Comparison of ENCODE assay signal across 18 mouse cellular contexts in the genomic region with DNA sequence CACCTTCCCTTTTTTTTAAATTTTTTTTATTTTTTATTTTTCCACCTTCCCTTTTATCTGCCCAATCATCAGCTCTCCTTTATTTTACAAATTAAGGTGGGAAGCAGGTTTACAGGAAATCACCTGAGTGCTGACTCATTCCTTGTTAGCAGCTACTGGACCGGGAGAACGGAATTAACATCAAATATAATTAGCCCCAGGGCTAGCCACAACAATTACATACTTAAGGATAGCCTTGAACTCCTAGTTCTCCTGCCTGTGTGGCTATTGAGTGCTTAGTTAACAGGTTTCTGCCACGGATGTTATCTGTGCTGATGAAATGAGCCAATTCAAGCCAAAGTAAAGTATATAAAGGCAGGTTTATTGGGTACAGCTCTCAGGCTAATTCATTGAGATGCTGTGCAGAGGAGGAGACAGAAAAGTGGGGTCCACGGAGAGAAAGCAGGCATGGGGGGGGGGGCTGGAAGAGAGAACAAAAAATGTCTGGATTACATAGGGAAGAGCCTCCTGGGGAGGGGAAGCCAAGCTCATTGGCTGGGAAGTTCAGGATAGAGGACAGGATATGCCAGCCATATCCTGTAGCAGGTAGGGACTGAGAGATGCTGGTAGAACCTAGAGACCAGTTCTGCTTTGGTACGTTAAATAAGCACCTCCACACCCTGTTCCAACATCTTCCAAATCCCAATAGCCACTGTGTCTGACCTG.
"Had no signal": no experiment of that assay in that cellular context is flagged by ENCODE, and none has a peak within 500 bp of the region (broad histone marks: within the 10 kb centered on the region; RNA-seq: fewer than 3 reads in every experiment).

No protein-coding gene starts in this region.

- H3K9me3 ChIP-seq: midbrain, embryonic 10.5 days; midbrain, embryonic 12.5 days; neural tube, embryonic 13.5 days; neural tube, embryonic 15.5 days had no signal

- H3K36me3 ChIP-seq: midbrain, embryonic 10.5 days; midbrain, embryonic 12.5 days; neural tube, embryonic 13.5 days; neural tube, embryonic 15.5 days had no signal

- H3K27me3 ChIP-seq: midbrain, embryonic 12.5 days; neural tube, embryonic 13.5 days; neural tube, embryonic 15.5 days had no signal

- H3K4me3 ChIP-seq: midbrain, embryonic 10.5 days; midbrain, embryonic 12.5 days; myocyte; neural tube, embryonic 13.5 days; neural tube, embryonic 15.5 days had no signal

- ATAC-seq: midbrain, embryonic 16.5 days had no signal

- H3K4me1 ChIP-seq: midbrain, embryonic 12.5 days; neural tube, embryonic 13.5 days; neural tube, embryonic 15.5 days had no signal

- DNase-seq: lung, adult 18-20 months; lung, embryonic 14.5 days; lung, postnatal 10 days; lung, postnatal 4 days; retina, postnatal 1 day; right cerebral cortex, adult 18-20 months; right cerebral cortex, postnatal 25 days; right cerebral cortex, postnatal 4 days; spleen, adult 18-20 months; thymus, adult 18-20 months; thymus, postnatal 14 days; thymus, postnatal 36 days had no signal

- H3K27ac ChIP-seq: midbrain, embryonic 10.5 days; midbrain, embryonic 12.5 days; neural tube, embryonic 13.5 days; neural tube, embryonic 15.5 days had no signal

- H3K4me2 ChIP-seq: lung, embryonic 14.5 days; midbrain, embryonic 12.5 days; neural tube, embryonic 13.5 days; neural tube, embryonic 15.5 days had no signal

- H3K9ac ChIP-seq: lung, embryonic 14.5 days; midbrain, embryonic 12.5 days; neural tube, embryonic 13.5 days; neural tube, embryonic 15.5 days had no signal
